Mouse (Mus musculus) embryonic facial prominence, embryonic 11.5 days (tissue): ENCODE measurements around the gene Hoxd13. TPM values are rescaled to one million over a fixed set of nuclear protein-coding genes. Genes with fewer than 3 reads are reported as not detected.

Source experiments
- ATAC-seq: fragments of 200-750 bp; cut with Nextera tagmentation; replicated peaks from 2 replicates; pipeline ENCODE4 v1.8.0; 2017; ENCODE audit warnings: low read depth; ENCODE audit not compliant: insufficient number of reproducible peaks, low FRiP score, low TSS enrichment
- DNase-seq: peaks from one replicate; pipeline ENCODE4 v3.0.0-alpha.2; 2015; ENCODE audit warnings: low spot score
- H3K27ac ChIP-seq: fragments of 300-500 bp; sonication (generic); replicated peaks from 2 replicates; pipeline ENCODE4 v1.5.1; 2014; ENCODE audit warnings: mild to moderate bottlenecking, low read depth, low read length, control low read depth
- H3K27me3 ChIP-seq: fragments of 300-500 bp; sonication (generic); 2 replicates; pipeline ENCODE4 v1.6.1; 2014; ENCODE audit warnings: mild to moderate bottlenecking, low read length, moderate library complexity, mixed read lengths; ENCODE audit not compliant: control insufficient read depth, insufficient read depth
- H3K36me3 ChIP-seq: fragments of 300-500 bp; sonication (generic); replicated peaks from 2 replicates; pipeline ENCODE4 v1.6.1; 2014; ENCODE audit warnings: low read depth, mild to moderate bottlenecking, low read length, moderate library complexity, mixed read lengths; ENCODE audit not compliant: control insufficient read depth, insufficient read depth
- H3K4me1 ChIP-seq: fragments of 300-500 bp; sonication (generic); 2 replicates; pipeline ENCODE4 v1.6.1; 2014; ENCODE audit warnings: low read length, mixed read lengths; ENCODE audit not compliant: control insufficient read depth, insufficient read depth
- H3K4me2 ChIP-seq: fragments of 300-500 bp; sonication (generic); 2 replicates; pipeline ENCODE4 v1.6.1; 2014; ENCODE audit warnings: low read depth, mild to moderate bottlenecking, control low read depth, low read length, moderate library complexity
- H3K4me3 ChIP-seq: fragments of 300-500 bp; sonication (generic); 2 replicates; pipeline ENCODE4 v1.5.1; 2014; ENCODE audit warnings: low read depth, low read length, control low read depth
- H3K9ac ChIP-seq: fragments of 300-500 bp; sonication (generic); replicated peaks from 2 replicates; pipeline ENCODE4 v1.6.1; 2014; ENCODE audit warnings: mild to moderate bottlenecking, control low read depth, low read length
- H3K9me3 ChIP-seq: fragments of 300-500 bp; sonication (generic); replicated peaks from 2 replicates; pipeline ENCODE4 v1.6.1; 2016; ENCODE audit warnings: mild to moderate bottlenecking, low read length, inconsistent platforms, mixed read lengths; ENCODE audit not compliant: control insufficient read depth
- WGBS: fragments of 180-500 bp; shearing (Covaris S2); extraction: QIAGEN DNeasy Blood & Tissue Kit; methylation state at CpG from one replicate; pipeline ENCODE4 v1.1.7; 2014; 5-methylcytosine and 5-hydroxymethylcytosine counted together
- polyA plus RNA-seq: library from polyadenylated mRNA; unstranded; fragments of >200 nt; fragmentation: Nextera tagmentation; extraction: Ambion mirVana; gene quantifications from 2 replicates; pipeline ENCODE4 v1.2.1, GENCODE M21; 2014

Hoxd13 gene
- polyA plus RNA-seq, 1 experiment from 2014 or later, result not detected

- Histone ChIP-seq H3K27me3 (peaks cover 84% of the 10 kb centered on the region), H3K9me3 (no peaks in the 10 kb centered on the region), H3K36me3 (no peaks in the 10 kb centered on the region), H3K27ac (no peak overlapping the region), H3K9ac (no peak overlapping the region), H3K4me3 (no peak overlapping the region), H3K4me2 (no peak overlapping the region), H3K4me1 (no peaks in the 10 kb centered on the region)
- WGBS, result 3% methylated on average over 35 of the region's 35 CpGs
- ATAC-seq (no peak), DNase-seq (no peak)
Measured at GRCm38 (mm10) chr2:74691995-74692807, 24.1 kb downstream of the Hoxd13 start.

GRCm38 (mm10) chr2:74692808-74693431, 24.8 kb downstream of the Hoxd13 start:
- Histone ChIP-seq H3K9ac (no peak overlapping the region), H3K36me3 (no peaks in the 10 kb centered on the region), H3K4me1 (no peaks in the 10 kb centered on the region), H3K4me3 (no peak overlapping the region), H3K9me3 (no peaks in the 10 kb centered on the region), H3K4me2 (no peak overlapping the region), H3K27ac (no peak overlapping the region), H3K27me3 (peaks cover 84% of the 10 kb centered on the region)
- 2% methylated on average over 20 of the region's 20 CpGs for WGBS
- DNase-seq (no peak), ATAC-seq (no peak)

- Histone ChIP-seq H3K4me2 (no peak overlapping the region), H3K27ac (no peak overlapping the region), H3K36me3 (no peaks in the 10 kb centered on the region), H3K4me3 (no peak overlapping the region), H3K27me3 (peaks cover 86% of the 10 kb centered on the region), H3K4me1 (no peaks in the 10 kb centered on the region; the same call in 1 of the 2 replicates), H3K9me3 (no peaks in the 10 kb centered on the region), H3K9ac (no peak overlapping the region)
- ATAC-seq, result no peak
- WGBS, result 4% methylated on average over 4 of the region's 4 CpGs
- no peak for DNase-seq
Measured at GRCm38 (mm10) chr2:74693432-74693827, 25.3 kb downstream of the Hoxd13 start.

GRCm38 (mm10) chr2:74694066-74694465, 26.0 kb downstream of the Hoxd13 start:
- no peak overlapping the region for H3K27ac ChIP-seq
- no peaks in the 10 kb centered on the region for H3K9me3 ChIP-seq
- no peaks in the 10 kb centered on the region; the same call in 1 of the 2 replicates for H3K4me1 ChIP-seq
- H3K27me3 ChIP-seq, result peaks cover 85% of the 10 kb centered on the region
- ATAC-seq (no peak), DNase-seq (peak; percentile 68)
- no peak overlapping the region for H3K9ac ChIP-seq
- no peak overlapping the region for H3K4me2 ChIP-seq
- WGBS, result under 1% methylated on average over 16 of the region's 16 CpGs
- no peak overlapping the region for H3K4me3 ChIP-seq
- no peaks in the 10 kb centered on the region for H3K36me3 ChIP-seq

GRCm38 (mm10) chr2:74695383-74695782, 27.3 kb downstream of the Hoxd13 start:
- H3K4me1 ChIP-seq, result no peaks in the 10 kb centered on the region; the same call in 1 of the 2 replicates
- no peak overlapping the region for H3K27ac ChIP-seq
- no peaks in the 10 kb centered on the region for H3K9me3 ChIP-seq
- no peak overlapping the region for H3K4me2 ChIP-seq
- 5% methylated on average over 1 of the region's 1 CpGs for WGBS
- H3K4me3 ChIP-seq, result no peak overlapping the region
- DNase-seq (no peak), ATAC-seq (no peak)
- no peak overlapping the region for H3K9ac ChIP-seq
- peaks cover 89% of the 10 kb centered on the region for H3K27me3 ChIP-seq
- H3K36me3 ChIP-seq, result no peaks in the 10 kb centered on the region

GRCm38 (mm10) chr2:74695813-74696430, 27.8 kb downstream of the Hoxd13 start:
- no peaks in the 10 kb centered on the region; the same call in 1 of the 2 replicates for H3K4me1 ChIP-seq
- DNase-seq, result no peak
- H3K9me3 ChIP-seq, result no peaks in the 10 kb centered on the region
- H3K4me2 ChIP-seq, result no peak overlapping the region
- no peak overlapping the region for H3K9ac ChIP-seq
- no peaks in the 10 kb centered on the region for H3K36me3 ChIP-seq
- 2% methylated on average over 7 of the region's 7 CpGs for WGBS
- ATAC-seq, result no peak
- peaks cover 93% of the 10 kb centered on the region for H3K27me3 ChIP-seq
- no peak overlapping the region for H3K4me3 ChIP-seq
- no peak overlapping the region for H3K27ac ChIP-seq

GRCm38 (mm10) chr2:74696442-74697335, 28.6 kb downstream of the Hoxd13 start:
- Histone ChIP-seq H3K4me3 (no peak overlapping the region), H3K9me3 (no peaks in the 10 kb centered on the region), H3K4me2 (no peak overlapping the region), H3K27ac (no peak overlapping the region), H3K4me1 (no peaks in the 10 kb centered on the region; the same call in 1 of the 2 replicates), H3K9ac (no peak overlapping the region), H3K36me3 (no peaks in the 10 kb centered on the region), H3K27me3 (peaks cover 90% of the 10 kb centered on the region)
- ATAC-seq (no peak), DNase-seq (no peak)
- WGBS, result under 1% methylated on average over 34 of the region's 34 CpGs
